Mouse (Mus musculus) thymus, postnatal 14 days (tissue): ENCODE data around the gene Camk1d.

ENCODE experiments used
- DNase-seq: peaks from one replicate; pipeline ENCODE4 v3.0.0; 2021

Camk1d gene

GRCm38 (mm10) chr2:5714211-5715053, at the start of gene Camk1d:
TSS of gene Camk1d (minus strand) at chr2:5714515.
- DNase-seq: peak; percentile 96

DNA sequence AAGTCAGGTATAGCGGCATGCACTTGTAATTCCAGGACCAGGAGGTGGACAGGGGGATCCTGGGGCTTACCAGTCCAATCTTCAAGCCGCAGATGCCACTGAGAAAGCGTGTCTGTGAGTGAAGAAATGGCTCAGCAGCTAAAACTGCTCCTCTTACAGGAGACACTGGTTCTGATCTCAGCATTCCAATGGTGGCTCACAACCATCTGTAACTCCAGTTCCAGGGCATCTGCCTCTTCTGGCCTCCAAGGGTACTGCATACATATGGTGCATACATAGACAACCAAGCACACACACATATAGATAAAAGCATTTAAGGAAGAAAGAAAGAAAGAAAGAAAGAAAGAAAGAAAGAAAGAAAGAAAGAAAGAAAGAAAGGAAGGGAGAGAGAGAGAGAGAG, 47.7 kb upstream of the Camk1d start:
- DNase-seq: no peak

DNA sequence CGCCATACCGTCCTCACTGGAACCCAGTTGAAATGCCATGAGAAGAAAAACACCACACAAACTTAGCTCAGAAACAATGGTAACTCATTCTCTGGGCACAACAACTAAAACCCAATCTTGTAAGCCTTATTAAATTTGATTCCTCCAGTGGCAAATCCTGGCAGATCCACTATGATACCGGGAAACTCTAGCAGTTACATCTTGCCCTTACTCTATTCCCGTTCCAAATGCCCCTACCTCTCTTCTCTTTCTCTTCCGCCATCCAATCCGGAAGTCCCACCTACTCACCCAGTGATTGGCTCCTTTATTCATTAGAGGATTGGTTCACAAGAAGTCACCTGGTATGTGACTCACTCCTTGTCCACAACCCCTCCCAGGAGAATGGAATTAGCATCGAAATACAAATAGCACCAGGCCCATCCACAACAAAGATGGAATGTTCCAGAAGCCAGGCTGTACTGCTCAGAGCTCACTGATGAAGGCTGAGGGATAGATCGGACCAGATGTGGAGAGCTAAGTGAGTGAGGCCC, 46.2 kb upstream of the Camk1d start:
- DNase-seq: no peak

- peak; percentile 10 for DNase-seq
Measured at GRCm38 (mm10) chr2:5758569-5758968, 44.3 kb upstream of the Camk1d start.

DNA sequence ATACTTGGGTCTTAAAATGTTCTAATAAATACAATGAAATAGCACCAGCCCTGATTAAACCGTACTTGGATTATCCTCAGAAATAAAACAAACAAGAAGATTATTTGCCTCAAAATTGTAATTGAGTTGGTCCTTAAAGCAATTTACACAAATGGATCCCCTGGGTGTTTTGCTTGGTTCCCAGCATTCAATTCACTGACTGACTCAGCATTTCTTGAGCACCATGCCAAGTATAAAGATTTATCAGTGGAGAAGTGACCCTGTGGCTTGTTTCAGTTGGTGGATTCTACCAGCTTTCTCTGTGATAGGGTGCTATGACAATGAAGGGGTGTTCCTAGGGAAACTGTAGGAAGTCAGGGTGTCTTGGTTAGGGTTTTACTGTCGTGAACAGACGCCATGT, 36.6 kb upstream of the Camk1d start:
- DNase-seq: no peak

GRCm38 (mm10) chr2:5749210-5749609, 34.9 kb upstream of the Camk1d start:
- no peak for DNase-seq

- no peak for DNase-seq
Measured at GRCm38 (mm10) chr2:5747545-5748043, 33.3 kb upstream of the Camk1d start.

DNA sequence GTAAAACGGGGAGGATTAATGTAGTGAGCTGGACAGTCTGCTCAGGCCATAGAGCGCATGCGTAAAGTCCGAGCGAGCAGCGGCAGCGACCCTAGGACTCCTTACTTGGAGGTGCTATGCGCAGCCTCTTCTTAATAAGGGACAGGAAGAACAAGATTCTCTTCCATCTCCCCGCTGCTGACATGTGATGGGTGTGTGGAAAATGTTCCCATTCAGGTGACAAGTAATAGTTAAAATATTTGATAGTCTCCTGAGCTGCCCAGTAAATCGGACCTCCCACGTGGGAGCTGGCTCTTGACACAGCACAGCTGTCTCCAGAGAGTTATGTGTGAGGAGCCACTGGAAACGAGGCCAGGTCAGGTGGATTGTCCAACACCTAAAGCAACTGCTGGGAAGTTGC, 32.2 kb upstream of the Camk1d start:
- no peak for DNase-seq

GRCm38 (mm10) chr2:5743886-5744285, 29.6 kb upstream of the Camk1d start:
- no peak for DNase-seq

GRCm38 (mm10) chr2:5740913-5741312, 26.6 kb upstream of the Camk1d start:
- no peak for DNase-seq

DNA sequence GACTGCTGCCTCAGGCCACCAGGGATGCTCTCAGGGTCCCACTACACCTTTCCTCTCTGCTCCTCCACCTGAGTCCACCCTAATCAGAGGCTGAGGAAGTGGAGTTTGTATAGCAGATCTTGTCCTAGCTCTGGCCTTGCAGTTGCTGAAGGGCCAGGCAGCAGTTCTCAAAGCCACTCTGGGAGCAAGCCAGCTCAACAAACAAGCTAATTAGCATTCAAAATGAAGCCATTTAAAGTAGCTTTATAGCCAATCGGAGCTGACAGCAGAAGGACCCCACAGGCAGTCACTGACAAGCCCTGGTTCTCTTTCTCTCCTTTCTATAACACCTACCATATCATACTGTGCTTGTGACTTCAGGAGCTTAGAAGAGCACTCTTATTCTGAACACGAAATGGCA, 21.6 kb upstream of the Camk1d start:
- no peak for DNase-seq

DNA sequence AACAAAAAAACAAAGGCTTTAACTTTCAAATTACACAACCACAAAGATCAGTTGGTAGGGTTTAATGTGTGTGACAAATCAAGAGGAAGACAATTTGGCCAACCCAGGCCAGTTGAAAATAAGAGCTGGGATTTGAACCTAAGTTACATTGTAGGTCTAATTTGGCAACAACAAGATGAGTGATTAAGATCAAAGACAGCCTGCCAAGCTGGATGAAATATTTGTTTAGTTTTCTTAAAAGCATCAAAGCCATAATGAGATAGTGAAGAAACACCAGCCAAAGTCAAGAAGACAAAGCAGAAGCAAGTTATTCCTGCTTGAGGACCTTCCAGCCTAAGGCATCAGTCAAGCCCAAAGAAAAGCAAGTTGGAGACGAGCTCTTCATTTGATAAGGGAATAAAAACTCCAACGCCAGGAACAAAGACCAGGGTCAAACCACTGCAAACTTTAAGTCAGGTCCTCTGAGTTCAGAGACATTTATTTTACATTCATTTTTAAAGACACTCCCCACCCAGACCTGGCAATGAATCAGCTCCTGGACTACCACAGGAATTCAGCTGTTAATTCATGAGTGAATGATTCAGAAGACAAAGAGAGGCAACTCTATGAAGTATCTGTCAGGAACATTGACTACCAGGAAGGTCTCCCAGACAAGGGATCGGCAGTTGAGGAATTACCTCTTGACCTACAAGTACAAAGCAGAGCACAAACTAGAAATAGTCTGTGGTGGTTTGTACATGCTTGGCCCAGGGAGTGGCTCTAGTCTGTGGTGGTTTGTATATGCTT, 19.2 kb upstream of the Camk1d start:
- DNase-seq: no peak

DNA sequence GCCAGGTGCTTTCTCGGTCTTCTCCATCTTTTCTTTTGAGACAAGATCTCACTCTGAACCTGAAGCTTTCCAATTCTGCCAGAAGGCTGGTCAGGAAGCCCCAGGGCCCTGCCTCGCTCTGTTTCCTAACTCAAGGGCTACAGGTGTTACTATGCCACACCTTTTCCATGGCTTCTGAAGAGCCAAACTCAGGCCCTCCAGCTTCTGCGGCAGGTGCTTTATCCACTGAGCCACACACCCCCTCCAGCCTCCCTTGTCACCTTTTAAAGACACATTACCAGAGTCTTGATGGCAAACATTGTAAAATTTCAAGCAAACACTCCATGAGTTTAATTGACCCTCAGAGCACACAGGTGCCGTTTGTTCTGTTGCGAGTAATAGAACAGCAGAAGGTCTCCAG, 17.7 kb upstream of the Camk1d start:
- no peak for DNase-seq

- no peak for DNase-seq
Measured at GRCm38 (mm10) chr2:5730364-5730792, 16.1 kb upstream of the Camk1d start.

GRCm38 (mm10) chr2:5729931-5730330, 15.6 kb upstream of the Camk1d start:
- no peak for DNase-seq

- no peak for DNase-seq
Measured at GRCm38 (mm10) chr2:5725028-5725701, 10.8 kb upstream of the Camk1d start.

GRCm38 (mm10) chr2:5717675-5718074, 3.4 kb upstream of the Camk1d start:
- DNase-seq: no peak

DNA sequence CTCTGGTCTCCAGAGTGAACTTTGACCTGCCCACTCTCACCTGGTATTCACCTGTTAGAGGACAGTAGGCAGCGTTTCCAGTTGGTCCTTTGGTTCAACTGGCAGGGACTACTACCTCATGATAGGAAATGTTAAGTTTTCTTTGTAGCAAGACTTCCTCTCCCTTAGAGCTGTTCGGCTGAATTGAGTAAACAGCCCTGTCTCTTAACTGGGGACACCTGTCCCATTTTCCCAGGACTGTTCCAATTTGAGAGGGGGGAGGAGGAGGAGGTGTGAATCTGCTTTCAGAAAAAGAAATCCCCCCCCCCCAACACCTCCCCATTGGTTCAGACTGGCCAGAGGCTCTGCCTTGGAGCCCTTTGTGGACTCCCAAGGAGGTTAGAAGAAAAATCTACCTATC, 1.2 kb upstream of the Camk1d start:
- no peak for DNase-seq

DNA sequence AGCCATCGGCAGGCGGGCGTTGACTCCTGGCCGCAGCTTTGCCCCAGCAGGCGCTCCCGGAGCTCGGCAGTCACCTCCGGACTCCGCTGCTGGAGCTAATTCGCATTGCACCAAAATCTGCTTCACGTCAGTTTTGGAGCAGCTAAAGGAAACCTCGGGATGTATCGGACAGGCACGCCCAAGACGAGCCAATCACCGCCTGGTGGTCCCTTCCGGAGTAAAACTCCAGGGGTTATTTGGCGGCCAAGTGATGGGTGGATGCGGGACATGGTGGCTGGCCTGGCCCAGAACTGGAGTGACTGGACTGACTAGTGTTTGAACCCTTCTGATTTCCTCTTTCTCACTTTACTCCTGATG, 717 bp upstream of the Camk1d start:
- DNase-seq: no peak

- peak; percentile 70 for DNase-seq
Measured at GRCm38 (mm10) chr2:5713325-5714210, 747 bp downstream of the Camk1d start.

GRCm38 (mm10) chr2:5712255-5712654, 2.1 kb downstream of the Camk1d start:
- DNase-seq: peak; percentile 24

GRCm38 (mm10) chr2:5709911-5710310, 4.4 kb downstream of the Camk1d start:
- no peak for DNase-seq
